Mouse (Mus musculus): ENCODE data around the gene 2900026A02Rik.

2900026A02Rik gene

DNA sequence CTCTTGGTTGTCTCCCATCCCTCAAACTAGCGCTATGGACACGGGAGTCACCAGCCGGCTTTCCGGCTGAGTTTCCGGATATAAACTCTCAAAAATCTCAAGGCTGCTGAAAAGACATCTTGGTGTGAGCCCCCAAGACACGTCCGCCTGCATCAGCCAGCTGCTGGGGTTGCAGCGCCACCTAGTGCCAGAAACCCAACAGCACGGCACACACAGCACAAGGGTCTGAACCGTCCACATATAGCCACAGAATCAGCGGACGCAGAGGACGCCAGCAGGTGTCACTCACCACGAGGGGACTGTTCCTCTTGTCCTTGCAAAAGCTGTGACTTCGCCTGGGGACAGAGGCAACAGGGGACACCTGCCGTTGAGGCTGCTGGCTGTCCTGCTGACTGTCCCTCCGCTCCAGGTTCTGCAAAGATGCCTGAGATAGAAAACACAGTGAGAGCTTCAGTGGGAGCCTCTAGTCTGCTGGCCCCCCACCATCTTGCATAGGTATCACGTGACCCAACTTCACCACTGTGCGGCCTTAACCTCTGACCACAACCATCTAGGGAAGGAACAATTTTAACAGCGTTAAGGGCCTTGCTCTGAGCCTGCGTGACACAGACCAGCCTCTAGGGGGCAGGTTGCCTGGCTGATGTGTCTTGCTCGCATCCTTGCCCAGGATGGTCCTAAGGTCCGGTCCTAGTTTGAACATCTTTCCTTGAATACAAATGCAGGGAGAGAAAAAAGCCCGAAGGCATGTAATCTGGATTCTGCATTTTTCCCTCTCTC, 45.9 kb downstream of the 2900026A02Rik start:
- peak; percentile 46 for DNase-seq (ENCODE audit: low spot score)

DNA sequence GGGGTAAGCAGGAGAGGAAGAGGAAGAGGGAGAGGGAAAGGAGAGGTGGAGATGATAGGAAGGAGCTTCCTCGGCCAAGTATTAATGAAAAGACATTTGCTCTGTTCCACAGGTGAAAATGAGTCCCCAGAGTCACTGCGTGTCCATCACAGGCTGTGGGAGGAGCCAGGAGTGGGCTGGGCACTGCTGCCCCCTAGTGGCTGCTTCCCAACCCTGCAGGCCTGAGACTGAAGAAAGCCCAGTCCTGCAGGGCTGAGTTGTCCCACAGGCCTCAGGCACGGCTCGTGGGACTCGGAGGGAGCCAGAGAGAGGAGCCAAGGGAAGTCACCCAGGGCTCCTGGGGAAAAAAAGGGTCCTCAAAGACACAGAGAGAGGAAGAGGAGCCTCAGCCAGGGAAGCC, 47.7 kb downstream of the 2900026A02Rik start:
- DNase-seq (ENCODE audit: low spot score) = peak; percentile 85

DNA sequence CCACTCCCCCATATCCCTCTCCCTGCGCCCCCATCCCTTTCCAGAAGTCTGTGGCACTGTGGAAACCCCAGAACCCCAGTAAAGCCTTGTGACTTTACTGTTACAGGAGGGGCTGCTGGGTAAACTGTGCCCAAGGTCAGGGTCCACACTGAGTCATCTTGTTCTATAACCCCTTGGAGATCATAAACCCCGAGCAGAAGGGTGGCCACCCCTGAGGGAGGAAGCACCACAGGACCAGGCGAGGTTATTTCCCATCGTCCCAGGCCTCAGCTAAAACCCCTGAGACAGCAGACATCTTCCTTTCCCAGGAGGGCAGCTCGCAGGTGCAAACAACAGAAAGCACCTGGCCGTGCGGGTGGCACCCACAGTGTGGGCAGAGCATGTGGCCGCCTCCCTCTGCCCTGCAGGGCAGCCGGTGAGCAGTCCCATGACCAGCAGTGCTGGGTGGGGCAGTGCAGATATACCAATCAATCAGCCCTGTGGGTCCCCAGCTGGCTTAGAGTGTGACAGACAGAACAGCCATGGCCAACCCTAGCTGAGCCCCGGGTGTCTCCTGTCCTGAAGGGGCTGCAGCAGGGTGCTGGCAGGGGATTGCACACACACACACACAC, 49.0 kb downstream of the 2900026A02Rik start:
- DNase-seq (ENCODE audit: low spot score) = no peak

DNA sequence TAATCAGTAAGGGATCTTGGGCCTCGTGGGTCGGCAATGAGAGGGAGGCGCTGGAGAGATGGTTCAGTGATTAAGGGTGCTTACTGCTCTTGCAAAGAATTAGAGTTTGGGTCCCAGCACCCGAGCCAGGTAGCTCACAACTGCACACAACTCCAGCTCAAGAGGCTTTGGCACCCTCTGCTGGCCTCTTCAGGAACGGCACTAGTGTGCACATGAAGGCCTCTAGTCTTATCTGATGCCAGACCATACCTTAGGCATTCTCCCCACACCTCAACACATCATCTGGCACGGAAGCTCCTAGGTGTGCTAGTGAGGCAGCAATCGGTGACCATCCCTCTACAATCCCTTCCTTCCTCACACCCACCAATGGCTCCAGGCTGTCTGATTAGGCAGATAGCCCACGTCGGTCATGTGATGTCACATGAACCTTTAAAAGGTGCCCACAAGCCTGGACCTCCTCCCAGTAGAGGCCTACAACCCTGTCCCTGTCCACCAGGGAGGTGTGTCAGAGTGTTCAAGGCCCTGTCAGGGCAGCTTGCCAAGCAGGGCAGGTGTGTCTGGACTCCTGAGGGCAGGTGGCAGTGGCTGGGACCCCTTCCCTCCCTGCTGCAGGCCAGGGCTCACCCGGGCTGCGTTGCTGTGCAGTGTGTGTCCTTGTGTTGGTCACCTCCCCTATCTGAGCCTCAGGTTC, 50.8 kb downstream of the 2900026A02Rik start:
- no peak for DNase-seq (ENCODE audit: low spot score)

DNA sequence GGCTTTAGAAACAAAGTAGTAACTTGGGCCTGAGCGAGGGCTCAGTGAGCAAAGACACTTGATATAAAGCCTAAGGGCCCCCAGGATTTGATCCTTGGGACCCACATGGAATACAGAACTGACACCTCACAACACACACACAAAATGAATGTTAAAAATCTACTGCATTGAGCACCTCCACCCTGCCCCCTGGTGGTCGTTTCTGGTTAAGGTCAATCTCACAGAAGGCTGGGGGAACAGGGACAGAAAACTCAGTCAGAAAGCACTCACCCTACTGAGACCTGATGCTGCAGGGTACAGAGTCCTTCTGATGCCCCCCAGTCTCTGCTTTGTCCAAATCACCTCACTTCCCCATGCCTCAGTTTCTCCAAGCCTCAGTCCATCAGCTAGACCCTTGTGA, 53.3 kb downstream of the 2900026A02Rik start:
- peak; percentile 72 for DNase-seq (ENCODE audit: low spot score)

DNA sequence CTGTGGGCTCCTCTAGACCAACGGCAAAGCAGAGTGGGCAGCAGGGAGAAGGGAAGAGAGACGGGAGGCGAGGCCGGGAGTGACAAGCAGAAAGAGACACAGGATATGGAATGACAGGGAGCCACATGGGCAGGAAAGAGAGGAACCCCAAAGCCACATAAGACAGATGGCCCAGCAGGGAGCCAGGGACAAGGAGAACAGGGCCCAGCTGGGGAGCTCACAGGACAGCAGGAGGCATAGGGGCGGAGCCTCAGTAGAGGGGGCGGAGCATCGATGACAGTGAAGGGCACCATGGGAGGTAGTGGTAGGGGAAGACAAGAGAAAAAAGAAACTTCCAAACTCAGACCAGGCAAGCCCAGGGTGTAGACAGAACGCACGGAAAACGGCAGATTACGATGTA, 55.6 kb downstream of the 2900026A02Rik start:
- DNase-seq (ENCODE audit: low spot score) = no peak

DNA sequence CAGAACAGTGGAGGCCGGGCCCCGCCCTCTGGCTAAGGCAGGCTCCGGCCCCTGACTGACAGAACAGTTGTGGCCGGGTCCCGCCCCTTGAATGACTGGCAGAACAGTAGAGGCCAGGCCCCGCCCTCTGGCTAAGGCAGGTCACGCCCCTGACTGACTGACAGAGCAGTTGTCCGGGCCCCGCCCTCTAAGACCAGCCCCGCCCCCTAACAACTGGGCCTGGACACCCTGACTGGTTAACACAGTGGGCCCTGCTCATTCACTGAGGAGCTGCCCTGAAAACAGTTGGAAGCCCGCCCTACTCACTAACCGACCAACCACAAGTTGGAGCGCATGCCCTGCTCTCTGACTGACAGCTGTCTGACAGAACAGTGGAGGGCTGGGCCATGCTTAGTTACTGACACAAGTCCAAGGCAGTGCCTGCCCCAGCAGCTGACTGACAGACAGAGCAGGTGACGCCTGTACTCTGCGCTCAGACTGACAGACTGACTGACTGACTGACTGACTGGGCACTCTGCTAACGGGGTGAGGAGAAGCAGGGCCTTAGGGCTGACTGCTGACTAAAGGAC, 56.1 kb downstream of the 2900026A02Rik start:
- DNase-seq (ENCODE audit: low spot score) = peak; percentile 89

DNA sequence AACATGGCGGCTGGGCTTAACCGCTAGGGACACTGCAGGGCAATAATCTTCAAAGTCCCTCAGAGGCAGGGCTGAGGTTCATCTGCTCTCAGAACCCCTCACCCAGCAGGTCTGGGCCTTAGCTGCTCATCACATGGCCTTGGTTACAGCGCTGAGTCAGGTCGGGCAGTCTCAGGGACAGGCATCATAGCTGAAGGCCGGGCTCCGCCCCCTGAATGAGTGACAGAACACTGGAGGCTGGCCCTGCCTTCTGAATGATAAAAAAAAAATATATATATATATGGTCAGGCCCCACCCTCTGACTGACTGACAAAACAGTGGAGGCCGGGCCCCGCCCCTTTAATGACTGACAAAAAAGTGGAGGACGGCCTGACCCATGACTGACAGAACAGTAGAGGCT, 56.6 kb downstream of the 2900026A02Rik start:
- DNase-seq (ENCODE audit: low spot score) = no peak

DNA sequence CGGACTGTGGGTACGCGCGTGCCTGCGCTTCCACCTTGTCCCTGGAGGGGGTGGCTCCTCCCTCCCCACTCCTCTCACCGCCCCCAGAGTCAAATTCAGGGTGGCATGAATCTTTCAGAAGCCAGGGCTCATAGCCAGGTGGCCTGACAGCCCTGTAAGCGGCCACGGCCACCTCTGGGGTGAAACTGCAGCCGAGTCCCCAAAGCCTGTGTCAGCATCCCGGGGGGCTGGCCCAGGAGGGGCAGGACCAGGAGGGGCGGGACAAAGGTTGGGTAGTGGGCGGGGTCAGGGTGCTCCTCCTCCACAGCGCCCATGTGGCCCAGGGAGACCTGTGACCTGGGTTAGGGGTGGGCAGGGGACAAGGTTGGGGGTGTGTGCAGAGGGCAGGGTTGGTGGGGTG, 57.9 kb downstream of the 2900026A02Rik start:
- DNase-seq (ENCODE audit: low spot score) = peak; percentile 38

DNA sequence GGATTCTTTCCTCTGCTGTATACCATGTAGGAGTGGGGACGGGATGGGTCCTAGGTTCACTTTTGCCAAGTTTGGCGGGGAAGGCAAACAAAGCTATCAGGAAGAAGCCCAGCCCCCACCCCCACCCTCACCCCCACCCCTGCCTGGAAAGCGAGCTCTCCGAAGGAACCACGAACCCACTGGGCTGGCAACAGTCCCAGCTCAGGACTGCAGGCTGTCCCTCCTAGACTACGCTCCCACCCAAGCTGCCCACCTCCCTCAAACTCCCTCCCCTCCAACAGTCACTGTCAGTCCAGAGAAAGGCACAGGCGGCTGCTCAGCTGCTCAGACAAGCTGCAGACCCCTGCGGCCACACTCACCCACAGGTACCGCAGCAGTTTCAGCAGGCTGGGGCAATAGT, 58.3 kb downstream of the 2900026A02Rik start:
- no peak for DNase-seq (ENCODE audit: low spot score)

DNA sequence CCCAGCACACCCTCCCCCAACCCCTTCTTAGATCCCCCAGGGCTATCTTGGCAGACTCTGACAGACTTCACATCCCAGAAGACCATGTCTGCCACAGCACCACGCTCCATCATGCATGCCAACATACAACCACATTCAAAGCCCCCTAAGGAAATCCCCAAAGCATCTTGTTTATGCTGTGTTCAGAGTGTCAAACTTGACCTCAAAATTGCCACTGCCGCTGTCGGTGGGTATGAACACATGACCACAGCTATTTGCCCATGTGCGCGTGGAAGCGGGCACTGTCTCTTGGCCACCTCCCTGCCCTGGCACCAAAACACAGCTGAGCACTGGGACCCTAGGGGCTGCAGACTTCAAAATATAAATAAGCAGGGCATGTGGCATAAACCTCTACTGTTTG, 59.5 kb downstream of the 2900026A02Rik start:
- no peak for DNase-seq (ENCODE audit: low spot score)

DNA sequence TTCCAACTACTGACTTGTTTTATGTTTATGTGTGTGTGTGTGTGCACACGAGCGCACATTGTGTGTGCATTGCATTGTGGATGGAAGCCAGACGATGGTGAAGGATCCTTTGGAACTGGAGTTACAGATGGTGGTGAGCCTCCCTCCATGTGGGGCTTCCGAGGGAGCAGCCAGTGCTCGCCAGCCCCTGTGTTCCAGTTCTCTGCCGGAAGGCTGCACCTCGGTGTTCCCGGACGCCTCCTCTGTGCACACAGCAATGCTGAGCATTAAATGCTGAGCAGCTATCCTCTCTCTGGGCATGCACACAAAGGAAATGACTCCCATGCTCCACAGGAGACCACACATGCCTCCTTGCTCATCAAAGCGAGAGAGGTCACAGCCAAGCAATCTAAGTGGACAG, 60.7 kb downstream of the 2900026A02Rik start:
- DNase-seq (ENCODE audit: low spot score) = no peak

DNA sequence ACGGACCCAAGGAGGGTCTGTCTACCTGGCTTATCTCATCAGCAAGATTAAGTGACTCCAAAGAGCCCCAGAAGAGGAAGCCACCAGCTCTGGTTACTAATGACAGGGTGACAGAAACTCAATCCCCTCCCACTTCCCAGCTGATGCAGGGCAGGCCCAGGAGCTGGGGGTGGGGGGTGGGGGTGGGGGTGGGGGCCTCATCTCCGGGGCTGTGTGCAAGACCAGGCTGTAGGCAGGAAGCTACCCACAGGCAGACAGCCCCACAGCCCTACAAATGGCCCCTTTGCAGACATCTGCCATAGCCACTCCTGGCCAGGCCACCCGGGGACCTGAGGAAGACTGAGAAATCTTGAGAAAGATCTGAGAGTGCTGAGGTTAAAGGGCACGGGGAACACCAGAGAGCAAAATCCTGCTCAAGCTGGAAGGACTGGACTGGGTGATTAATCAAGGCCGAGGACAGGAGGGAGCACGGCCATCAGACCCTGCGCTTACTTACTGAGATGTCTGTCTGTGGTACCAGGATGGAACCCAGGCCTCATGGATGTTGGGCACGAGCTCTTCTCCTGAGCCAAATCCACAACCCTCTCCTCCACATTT, 62.2 kb downstream of the 2900026A02Rik start:
- no peak for DNase-seq (ENCODE audit: low spot score)

DNA sequence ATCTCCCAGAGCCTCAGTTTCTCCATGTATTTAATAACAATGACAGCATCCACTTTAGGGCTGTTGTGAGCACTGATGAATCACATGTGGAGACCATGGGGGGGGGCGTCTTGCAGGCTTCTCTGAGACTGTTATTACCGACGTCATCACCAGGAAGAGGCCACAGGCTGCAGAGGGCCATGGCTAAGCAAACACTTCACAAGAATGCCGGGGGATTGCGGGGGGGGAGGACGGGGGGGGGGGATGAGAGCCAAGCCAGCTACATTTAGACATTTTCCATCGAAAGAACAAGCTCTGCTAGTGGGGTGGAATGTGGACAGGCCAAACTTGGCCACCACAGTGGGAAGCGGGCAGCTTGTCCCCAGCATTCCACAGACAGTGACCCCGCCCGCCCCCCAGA, 63.4 kb downstream of the 2900026A02Rik start:
- DNase-seq (ENCODE audit: low spot score) = no peak

DNA sequence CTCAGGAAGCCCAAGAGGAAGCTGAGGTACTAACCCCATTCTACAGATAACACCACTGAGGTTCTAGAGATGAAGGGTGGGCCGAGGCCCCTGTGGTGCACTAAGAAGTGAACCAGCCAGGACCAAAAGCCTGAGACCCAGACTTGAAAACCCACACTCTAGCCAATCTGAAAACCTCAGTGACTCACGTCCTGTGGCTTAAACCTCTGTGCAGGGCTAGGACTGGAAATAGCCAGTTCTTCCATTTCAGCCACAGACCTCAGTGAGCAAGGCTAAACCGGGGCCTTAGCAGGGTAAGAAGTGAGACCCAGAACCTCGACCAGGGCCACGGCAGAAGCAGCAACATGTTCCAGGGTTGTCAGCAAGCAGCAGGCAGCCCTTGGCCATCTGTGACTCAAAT, 64.0 kb downstream of the 2900026A02Rik start:
- DNase-seq (ENCODE audit: low spot score) = no peak

DNA sequence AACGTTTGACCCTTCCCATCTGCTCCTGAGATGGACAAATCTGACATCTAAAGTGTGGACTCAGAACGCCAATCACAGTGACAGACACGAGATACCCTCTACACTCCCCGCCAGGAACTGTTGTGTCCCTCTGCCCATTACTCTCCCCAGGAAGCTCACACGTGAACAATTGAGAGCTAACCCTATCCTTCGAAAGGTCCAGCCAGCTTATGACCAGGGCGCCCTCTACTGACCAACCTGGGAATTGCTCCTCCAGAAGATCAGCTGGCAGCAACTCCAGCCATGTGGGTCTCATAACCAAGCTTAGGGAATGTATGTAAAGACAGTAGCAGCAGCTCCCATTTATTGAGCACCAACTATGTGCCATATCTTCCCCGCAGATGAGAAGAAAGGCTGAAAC, 65.9 kb downstream of the 2900026A02Rik start:
- DNase-seq (ENCODE audit: low spot score) = peak; percentile 94

DNA sequence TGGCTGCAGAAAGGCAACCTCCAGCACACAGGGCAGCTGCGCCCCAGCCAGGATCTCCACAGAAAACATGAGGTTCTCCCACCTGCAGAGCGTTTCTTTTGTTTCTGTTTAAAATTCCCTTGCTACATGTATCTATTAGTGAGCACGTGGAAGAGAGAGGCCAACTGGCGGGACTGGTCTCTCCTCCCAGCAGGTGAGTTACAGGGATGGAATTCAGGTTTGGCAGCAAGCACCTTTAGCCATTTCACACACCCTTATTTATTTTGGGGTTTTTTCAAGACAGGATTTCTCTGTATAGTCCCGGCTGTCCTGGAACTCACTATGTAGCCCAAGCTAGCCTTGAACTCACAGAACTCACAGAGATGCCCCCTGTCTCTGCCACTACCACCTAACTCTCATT, 66.6 kb downstream of the 2900026A02Rik start:
- no peak for DNase-seq (ENCODE audit: low spot score)

DNA sequence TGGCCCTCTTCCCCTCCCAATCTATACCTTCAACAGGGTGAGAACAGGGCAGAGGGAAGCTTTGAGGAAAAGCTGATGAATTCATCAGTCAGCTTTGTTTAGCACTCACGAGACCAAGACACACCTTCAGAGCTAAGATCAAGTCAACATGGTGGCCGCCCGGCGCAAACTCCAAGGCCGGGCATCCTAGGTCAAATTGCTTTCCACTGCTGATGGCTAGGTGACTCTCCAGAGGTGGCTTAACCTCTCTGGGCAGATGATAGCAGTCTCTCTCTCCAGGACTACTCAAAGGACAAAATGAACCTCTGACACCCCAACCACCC, 67.6 kb downstream of the 2900026A02Rik start:
- no peak for DNase-seq (ENCODE audit: low spot score)

DNA sequence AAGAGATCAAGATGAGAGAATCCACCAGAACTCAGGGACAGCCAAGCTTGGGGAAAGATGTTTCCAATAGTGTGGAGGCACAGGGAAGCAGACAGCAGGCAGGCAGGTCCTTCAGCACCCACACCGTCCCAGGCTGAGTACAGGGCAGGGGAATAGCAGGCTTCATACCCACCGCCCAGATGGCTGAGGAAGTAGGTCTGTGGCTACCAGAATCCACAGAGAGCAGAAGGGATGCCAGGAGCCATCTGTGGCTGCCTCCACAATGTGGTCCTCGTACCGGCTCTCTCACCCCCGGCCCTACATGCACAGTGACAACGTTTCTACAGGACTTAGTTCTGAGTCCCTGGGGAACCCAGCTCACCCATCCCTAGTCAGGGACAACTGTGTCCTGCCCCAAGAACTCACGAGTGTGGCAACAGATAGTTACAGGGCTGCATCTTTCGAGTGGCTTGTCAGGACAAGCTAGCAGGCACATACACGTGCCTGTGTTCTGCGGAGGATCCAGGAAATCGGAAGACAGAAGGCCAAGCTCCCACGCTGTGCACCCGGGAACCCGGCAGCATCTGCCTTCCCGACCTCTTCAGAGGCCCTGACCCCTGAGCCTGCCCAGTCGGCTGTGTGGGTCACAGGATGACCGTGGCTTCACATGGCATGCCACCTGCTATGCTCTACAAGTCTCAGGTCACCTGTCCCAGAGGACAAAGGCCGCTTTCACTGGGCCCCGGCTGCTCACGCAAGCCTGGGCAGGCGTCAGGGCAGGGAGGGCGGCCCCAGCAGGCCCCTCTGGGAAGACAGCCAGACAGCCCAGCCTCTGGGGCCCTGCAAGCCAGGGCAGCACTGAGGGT, 68.2 kb downstream of the 2900026A02Rik start:
- no peak for DNase-seq (ENCODE audit: low spot score)

DNA sequence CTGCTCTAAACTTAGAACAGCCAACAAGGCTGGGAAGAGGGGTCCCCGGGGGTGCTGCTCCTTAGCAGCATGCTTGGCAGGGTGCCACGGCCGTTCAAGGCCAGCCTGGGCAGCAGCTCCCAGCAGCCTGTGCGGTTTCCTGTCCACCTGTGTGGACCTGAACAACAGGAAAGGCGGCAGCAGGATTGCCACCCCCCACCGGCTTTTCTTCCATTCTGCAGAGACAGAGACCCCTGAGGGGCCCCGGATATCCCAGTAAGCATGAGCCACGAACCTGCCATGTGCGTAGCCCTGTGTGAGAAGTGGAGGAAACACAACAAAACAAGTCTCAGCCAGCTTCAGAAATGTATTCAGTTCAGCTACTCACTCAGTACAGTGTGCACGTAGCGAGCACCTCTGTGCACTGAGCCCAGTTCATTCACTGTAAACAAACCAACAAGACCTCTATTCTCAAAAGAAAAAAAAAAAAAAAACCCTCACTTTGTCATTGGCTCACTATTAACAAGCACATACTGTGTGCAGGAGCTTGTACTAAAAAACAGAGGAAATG, 69.4 kb downstream of the 2900026A02Rik start:
- DNase-seq (ENCODE audit: low spot score) = no peak

DNA sequence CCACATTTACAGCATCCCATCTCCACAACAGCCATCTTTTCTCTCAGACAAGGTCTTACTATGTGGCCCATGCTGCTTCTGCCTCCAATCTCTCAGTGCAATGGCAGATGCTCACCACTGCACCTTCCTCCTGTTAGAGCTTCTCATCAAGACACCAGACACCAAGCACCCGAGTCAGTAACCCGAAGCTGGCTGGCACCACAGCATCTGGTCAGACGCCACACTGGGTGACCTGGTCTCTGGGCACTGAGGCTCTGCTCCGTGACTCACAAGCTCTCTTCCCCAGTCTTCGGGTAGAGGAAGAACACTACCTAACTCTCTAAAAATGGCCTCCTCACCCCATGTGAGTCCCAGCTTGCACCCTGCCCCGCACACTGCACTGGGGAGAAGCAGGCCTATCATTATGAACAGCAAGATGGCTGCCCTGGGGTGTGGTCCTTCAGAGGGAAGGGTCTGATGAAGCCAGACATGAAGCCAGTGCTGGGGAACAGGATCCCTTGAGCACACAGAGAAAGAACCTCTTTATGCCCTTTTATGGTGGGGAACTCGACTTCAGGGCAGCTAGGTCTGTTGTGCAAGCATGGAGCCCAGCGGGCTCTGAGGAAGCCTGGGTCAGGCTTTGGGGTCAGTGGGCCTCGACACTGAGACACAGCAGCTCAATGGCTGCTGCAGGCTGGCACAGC, 70.0 kb downstream of the 2900026A02Rik start:
- no peak for DNase-seq (ENCODE audit: low spot score)

All from retina, embryonic 14.5 days (tissue).